Mouse (Mus musculus) cerebellum, postnatal 4 days (tissue): ENCODE measurements at regions not wholly inside any gene's neighbourhood (a gene's known extent, or its start where the extent isn't known, plus 50 kb on each side); places are given as distances from the start of the nearest gene placed in this dataset.

Experiments
- DNase-seq, 2 experiments: peaks; one replicate each; pipeline ENCODE4 v3.0.0; 2022; ENCODE audit warnings: low spot score in 2 of 2, mixed read lengths in 1 of 2

GRCm38 (mm10) chr2:103893159-103893740 lies 64.5 kb upstream of the Lmo2 start:
- no peak for DNase-seq

- DNase-seq, result no peak
Observed at GRCm38 (mm10) chr2:103893805-103894204, 64.0 kb upstream of the Lmo2 start.

GRCm38 (mm10) chr2:103894981-103895676 lies 62.7 kb upstream of the Lmo2 start:
- DNase-seq, result no peak

GRCm38 (mm10) chr2:103896160-103896559 lies 61.6 kb upstream of the Lmo2 start:
- DNase-seq, result no peak

GRCm38 (mm10) chr2:103896814-103897213 lies 61.0 kb upstream of the Lmo2 start:
- DNase-seq, result no peak

GRCm38 (mm10) chr2:103899713-103900112 lies 58.1 kb upstream of the Lmo2 start:
- no peak for DNase-seq

- DNase-seq, result no peak
Observed at GRCm38 (mm10) chr2:103900384-103900783, 57.4 kb upstream of the Lmo2 start.

GRCm38 (mm10) chr2:103901457-103901856 lies 56.3 kb upstream of the Lmo2 start:
- DNase-seq, result no peak

GRCm38 (mm10) chr2:103902777-103903176 lies 55.0 kb upstream of the Lmo2 start:
- DNase-seq, result no peak

- DNase-seq, result no peak
Observed at GRCm38 (mm10) chr2:103905681-103906080, 52.1 kb upstream of the Lmo2 start.

- no peak for DNase-seq
Observed at GRCm38 (mm10) chr2:103906581-103907184, 51.1 kb upstream of the Lmo2 start.
